Mouse (Mus musculus): ENCODE measurements around the gene Gtf2h4.

GRCm38 (mm10) chr17:35697759-35698500 lies 24.4 kb upstream of the Gtf2h4 start:
- TF ChIP-seq POLR2A (IDR thresholded peaks at IDR 0.05; ENCODE audit: low read depth, low read length) (peak; percentile 60), CTCF (IDR thresholded peaks at IDR 0.05; ENCODE audit: borderline replicate concordance, insufficient read depth, low read length) (no peak)
